Mouse (Mus musculus): Measurements from ENCODE around the gene Btrc. TPM values are rescaled to one million over a fixed set of nuclear protein-coding genes. Genes with fewer than 3 reads are reported as not detected.
A peak's percentile ranks its signal among the peaks of the same experiment; 100 is the strongest.
"Not testable (repeated sequence)": the region's sequence is repeated elsewhere in the genome, so short reads cannot be mapped to it uniquely, and the experiment has no call there.

Btrc gene
- total and polyA plus RNA-seq, 3 experiments = 14.2 to 30.3 TPM; not detected in 1

GRCm38 (mm10) chr19:45436019-45436418 lies 72.5 kb downstream of the Btrc start:
- not testable (repeated sequence) for H3K9ac ChIP-seq (ENCODE audit: control insufficient read depth, low read depth, low read length, poor library complexity, severe bottlenecking); H3K36me3 ChIP-seq (ENCODE audit: control insufficient read depth in 1 of 2, insufficient read depth in 2 of 2, low read length in 2 of 2); H3K27me3 ChIP-seq (ENCODE audit: control insufficient read depth in 1 of 2, insufficient read depth in 2 of 2, low read length in 2 of 2); H3K4me1 ChIP-seq (ENCODE audit: control insufficient read depth in 1 of 2, insufficient read depth in 2 of 2, low read length in 2 of 2); H3K27ac ChIP-seq (ENCODE audit: control insufficient read depth, low read depth, low read length); H3K79me2 ChIP-seq (ENCODE audit: control insufficient read depth, insufficient read depth, low read length, poor library complexity); H3K9me3 ChIP-seq (replicated peaks; ENCODE audit: insufficient read depth, low read length); H3K4me3 ChIP-seq (ENCODE audit: control insufficient read depth in 1 of 2, insufficient read depth in 1 of 2, low read depth in 2 of 2, low read length in 2 of 2)
- TF ChIP-seq RAD21 (IDR thresholded peaks at IDR 0.05; ENCODE audit: low read depth, low read length) = peak; percentile 92
- TF ChIP-seq CTCF (IDR thresholded peaks at IDR 0.05 in 2 of 3, conservative IDR thresholded peaks at IDR 0.05 in 1 of 3; ENCODE audit: control insufficient read depth in 1 of 3, insufficient read depth in 1 of 3, low read depth in 2 of 3, low read length in 3 of 3, poor library complexity in 1 of 3, severe bottlenecking in 1 of 3) = peak; percentile 68 to 92 (median 84)
- 0 out of 2 replicates have a peak, but pooled peaks have one; percentile 15 for TF ChIP-seq SIN3A (IDR thresholded peaks at IDR 0.05; ENCODE audit: low read length)
- peak; percentile 76 for TF ChIP-seq ZC3H11A (IDR thresholded peaks at IDR 0.05; ENCODE audit: low read depth, low read length)
- TF ChIP-seq USF1 (IDR thresholded peaks at IDR 0.05; ENCODE audit: low read depth, low read length) = peak; percentile 89
- TF ChIP-seq USF2 (IDR thresholded peaks at IDR 0.05; ENCODE audit: borderline replicate concordance in 1 of 2, insufficient read depth in 1 of 2, low read depth in 1 of 2, low read length in 2 of 2) = 0 out of 4 replicates have a peak, but pooled peaks of 1 of the 2 experiments have one; percentile 49
- peak; percentile 86 for TF ChIP-seq SMC3 (IDR thresholded peaks at IDR 0.05; ENCODE audit: low read depth, low read length)
- peak; percentile 92 for TF ChIP-seq JUND (IDR thresholded peaks at IDR 0.05; ENCODE audit: low read depth, low read length)
- DNase-seq (ENCODE audit: low read depth, low spot score) = peak; percentile 85

DNA sequence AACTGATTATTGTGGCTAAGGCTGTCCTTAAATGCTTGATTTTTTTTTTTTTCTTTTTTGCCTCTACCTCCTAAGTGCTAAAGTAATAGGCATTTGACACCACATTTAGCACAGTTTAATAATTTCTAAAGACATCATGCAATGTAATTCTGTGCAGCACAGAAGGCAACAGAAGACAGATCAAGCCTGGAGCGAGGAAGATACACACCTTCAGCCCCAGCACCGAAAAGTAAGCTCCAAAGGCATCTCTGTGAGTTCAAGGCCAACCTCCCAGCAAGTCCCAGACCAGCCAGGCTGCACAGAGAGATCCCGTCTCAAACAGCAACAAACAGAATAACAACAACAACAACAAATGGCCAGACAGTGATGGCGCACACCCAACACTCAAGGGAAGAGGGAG lies 73.6 kb downstream of the Btrc start:
- Histone ChIP-seq H3K4me1 (ENCODE audit: control insufficient read depth in 1 of 2, insufficient read depth in 2 of 2, low read length in 2 of 2) (peaks cover 4 to 5% of the 10 kb centered on the region in 2 experiments; a peak in 3 of 4 replicates), H3K36me3 (ENCODE audit: control insufficient read depth in 1 of 2, insufficient read depth in 2 of 2, low read length in 2 of 2) (peaks cover 0 to 5% of the 10 kb centered on the region in 2 experiments; a peak in 2 of 4 replicates), H3K9me3 (replicated peaks; ENCODE audit: insufficient read depth, low read length) (no peaks in the 10 kb centered on the region), H3K9ac (ENCODE audit: control insufficient read depth, low read depth, low read length, poor library complexity, severe bottlenecking) (no peak overlapping the region), H3K79me2 (ENCODE audit: control insufficient read depth, insufficient read depth, low read length, poor library complexity) (no peaks in the 10 kb centered on the region), H3K27me3 (ENCODE audit: control insufficient read depth in 1 of 2, insufficient read depth in 2 of 2, low read length in 2 of 2) (no peaks in the 10 kb centered on the region), H3K27ac (ENCODE audit: control insufficient read depth, low read depth, low read length) (no peak overlapping the region), H3K4me3 (ENCODE audit: control insufficient read depth in 1 of 2, insufficient read depth in 1 of 2, low read depth in 2 of 2, low read length in 2 of 2) (no peak overlapping the region)
- no peak for DNase-seq (ENCODE audit: low read depth, low spot score)
- TF ChIP-seq USF1 (IDR thresholded peaks at IDR 0.05; ENCODE audit: low read depth, low read length) = no peak
- no peak for TF ChIP-seq GABPA (IDR thresholded peaks at IDR 0.05; ENCODE audit: low read depth, low read length)
- TF ChIP-seq GATA1 (IDR thresholded peaks at IDR 0.05; ENCODE audit: low read depth, low read length) = no peak
- no peak for TF ChIP-seq POLR2AphosphoS5 (IDR thresholded peaks at IDR 0.05; ENCODE audit: borderline replicate concordance, low read depth, low read length)
- TF ChIP-seq ZC3H11A (IDR thresholded peaks at IDR 0.05; ENCODE audit: low read depth, low read length) = no peak
- no peak for TF ChIP-seq MAX (IDR thresholded peaks at IDR 0.05; ENCODE audit: low read length)
- no peak for TF ChIP-seq E2F4 (IDR thresholded peaks at IDR 0.05; ENCODE audit: borderline replicate concordance, low read depth, low read length)
- no peak for TF ChIP-seq CTCF (IDR thresholded peaks at IDR 0.05 in 2 of 3, conservative IDR thresholded peaks at IDR 0.05 in 1 of 3; ENCODE audit: control insufficient read depth in 1 of 3, insufficient read depth in 1 of 3, low read depth in 2 of 3, low read length in 3 of 3, poor library complexity in 1 of 3, severe bottlenecking in 1 of 3)
- TF ChIP-seq UBTF (IDR thresholded peaks at IDR 0.05; ENCODE audit: borderline replicate concordance, insufficient read depth, low read depth, low read length) = no peak
